Mouse (Mus musculus) T-helper 17 cell (primary cell): ENCODE data around the gene AC124108.1.

Experiments
- in situ Hi-C, 2 experiments: fragments of 300-600 bp; cut with MboI, MseI; formaldehyde crosslinking; loops; 1 replicate in 1 of 2; 2 replicates in 1 of 2; pipeline ENCODE4 v1.15.1; 2025; ENCODE audit warnings: high pct_unique_total_duplicates in 2 of 2

Gene AC124108.1

GRCm38 (mm10) chr1:132245010-132245409 lies 53.8 kb downstream of the AC124108.1 start:
- in situ Hi-C loops = no loop called here

GRCm38 (mm10) chr1:132246137-132246536 lies 54.9 kb downstream of the AC124108.1 start:
- in situ Hi-C loops = no loop called here

- in situ Hi-C loops = no loop called here
Observed at GRCm38 (mm10) chr1:132246641-132247040, 55.4 kb downstream of the AC124108.1 start.

GRCm38 (mm10) chr1:132254467-132254866 lies 63.2 kb downstream of the AC124108.1 start:
- in situ Hi-C loops = loop anchor here in 1 of 2 experiments (10.0 kb wide), 1 partner anchor 560 kb away; no protein-coding TSS in a partner anchor
